Mouse (Mus musculus) embryonic facial prominence, embryonic 12.5 days (tissue): Measurements from ENCODE around the gene Nlrp4a. TPM values are rescaled to one million over a fixed set of nuclear protein-coding genes. Genes with fewer than 3 reads are reported as not detected.
"Not testable (repeated sequence)": the region's sequence is repeated elsewhere in the genome, so short reads cannot be mapped to it uniquely, and the experiment has no call there.

Experiments
- ATAC-seq: fragments of 200-750 bp; cut with Nextera tagmentation; 2 replicates; pipeline ENCODE4 v1.8.0; 2017; ENCODE audit not compliant: insufficient number of reproducible peaks, insufficient read depth, low FRiP score, low TSS enrichment
- H3K27ac ChIP-seq: fragments of 300-500 bp; sonication (generic); 2 replicates; pipeline ENCODE4 v1.5.1; 2016; ENCODE audit warnings: mild to moderate bottlenecking
- H3K27me3 ChIP-seq: fragments of 300-500 bp; sonication (generic); 2 replicates; pipeline ENCODE4 v1.6.1; 2016; ENCODE audit warnings: mild to moderate bottlenecking, moderate library complexity
- H3K36me3 ChIP-seq: fragments of 300-500 bp; sonication (generic); 2 replicates; pipeline ENCODE4 v1.6.1; 2016; ENCODE audit warnings: mild to moderate bottlenecking
- H3K4me1 ChIP-seq: fragments of 300-500 bp; sonication (generic); 2 replicates; pipeline ENCODE4 v1.6.1; 2016
- H3K4me2 ChIP-seq: fragments of 300-500 bp; sonication (generic); replicated peaks from 2 replicates; pipeline ENCODE4 v1.6.1; 2016; ENCODE audit warnings: mild to moderate bottlenecking, moderate library complexity
- H3K4me3 ChIP-seq: fragments of 300-500 bp; sonication (generic); 2 replicates; pipeline ENCODE4 v1.5.1; 2016; ENCODE audit warnings: mild to moderate bottlenecking
- H3K9ac ChIP-seq: fragments of 300-500 bp; sonication (generic); 2 replicates; pipeline ENCODE4 v1.6.1; 2016; ENCODE audit warnings: mild to moderate bottlenecking, moderate library complexity
- H3K9me3 ChIP-seq: fragments of 300-500 bp; sonication (generic); 2 replicates; pipeline ENCODE4 v1.6.1; 2016; ENCODE audit warnings: mild to moderate bottlenecking, moderate library complexity
- WGBS: fragments of 180-500 bp; shearing (Covaris S2); methylation state at CpG from one replicate; pipeline ENCODE4 v1.1.7; 2016; 5-methylcytosine and 5-hydroxymethylcytosine counted together
- polyA plus RNA-seq: library from polyadenylated mRNA; unstranded; fragments of >200 nt; fragmentation: Nextera tagmentation; extraction: Ambion mirVana; gene quantifications from 2 replicates; pipeline ENCODE4 v1.2.1, GENCODE M21; 2016

The Nlrp4a gene
- polyA plus RNA-seq, result not detected in 2 replicates

- 83% methylated on average over 5 of the region's 5 CpGs for WGBS
- H3K9ac ChIP-seq, result no peak within 1 kb of the TSS
- H3K27me3 ChIP-seq, result no peaks in the 10 kb centered on the region
- no peaks in the 10 kb centered on the region for H3K36me3 ChIP-seq
- no peak within 1 kb of the TSS for H3K27ac ChIP-seq
- no peaks in the 10 kb centered on the region for H3K4me1 ChIP-seq
- H3K4me2 ChIP-seq, result no peak within 1 kb of the TSS
- H3K9me3 ChIP-seq, result no peaks in the 10 kb centered on the region
- no peak for ATAC-seq
- H3K4me3 ChIP-seq, result no peak within 1 kb of the TSS
Observed at GRCm38 (mm10) chr7:26434813-26435212, at the start of gene Nlrp4a. TSS of gene Nlrp4a (plus strand) at chr7:26435113.

DNA sequence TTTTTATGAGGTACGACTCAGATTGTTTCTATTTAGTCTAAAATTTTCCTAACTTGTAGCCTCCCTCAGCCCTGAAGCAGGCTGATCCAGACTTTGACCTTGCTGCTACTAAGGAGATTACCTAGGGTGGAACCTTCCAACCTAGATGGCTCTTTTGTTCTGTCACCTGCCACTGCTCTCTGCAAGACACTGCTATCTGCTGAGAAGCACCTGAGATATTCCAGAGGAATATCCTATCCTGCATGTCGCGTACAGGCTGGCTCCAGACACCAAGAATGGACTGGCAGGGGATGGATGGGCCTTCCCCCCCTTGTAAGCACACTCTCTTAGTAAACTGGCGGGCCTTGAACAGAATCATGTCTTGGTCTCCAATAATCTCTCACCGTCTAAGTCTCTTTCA is 48.2 kb upstream of the Nlrp4a start:
- H3K4me1 ChIP-seq, H3K4me2 ChIP-seq, H3K27me3 ChIP-seq, H3K36me3 ChIP-seq, H3K27ac ChIP-seq, H3K9ac ChIP-seq, H3K9me3 ChIP-seq, H3K4me3 ChIP-seq, ATAC-seq: not testable (repeated sequence)
- WGBS, result 82% methylated on average over 5 of the region's 5 CpGs

DNA sequence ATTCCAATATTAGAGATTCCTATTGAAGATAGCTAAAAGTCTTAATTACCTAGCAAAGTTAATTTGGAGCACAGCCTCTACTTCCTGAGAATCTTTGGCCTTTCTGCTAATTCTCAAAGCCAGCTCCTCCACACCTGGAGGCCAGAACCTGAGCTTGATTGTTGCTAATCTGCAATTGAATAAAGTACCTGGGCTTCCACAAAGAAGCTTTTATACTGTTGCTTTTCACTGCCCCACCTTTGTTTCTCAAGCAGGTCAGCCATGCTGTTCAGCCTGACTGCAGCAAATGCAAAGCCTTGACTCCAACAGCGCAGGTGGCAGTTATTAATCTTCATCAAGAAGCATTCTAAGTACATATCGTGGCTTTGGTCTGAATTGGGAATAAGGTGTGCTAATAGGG is 43.8 kb upstream of the Nlrp4a start:
- H3K36me3 ChIP-seq, H3K4me3 ChIP-seq, H3K27ac ChIP-seq, ATAC-seq, H3K4me2 ChIP-seq, H3K9me3 ChIP-seq, H3K4me1 ChIP-seq, H3K9ac ChIP-seq, H3K27me3 ChIP-seq: not testable (repeated sequence)
- 79% methylated on average over 2 of the region's 2 CpGs for WGBS

DNA sequence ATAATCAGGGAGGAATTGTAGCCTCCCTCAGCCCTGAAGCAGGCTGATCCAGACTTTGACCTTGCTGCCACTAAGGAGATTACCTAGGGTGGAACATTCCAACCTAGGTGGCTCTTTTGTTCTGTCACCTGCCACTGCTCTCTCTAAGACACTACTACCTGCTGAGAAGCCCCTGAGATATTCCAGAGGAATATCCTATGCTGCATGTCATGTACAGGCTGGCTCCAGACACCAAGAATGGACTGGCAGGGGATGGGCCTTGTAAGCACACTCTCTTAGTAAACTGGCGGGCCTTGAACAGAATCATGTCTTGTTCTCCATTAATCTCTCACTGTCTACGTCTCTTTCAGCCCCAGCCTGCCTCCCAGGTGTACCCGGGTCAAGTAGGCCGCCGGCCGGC is 43.1 kb upstream of the Nlrp4a start:
- H3K27ac ChIP-seq, H3K4me2 ChIP-seq, H3K4me1 ChIP-seq, ATAC-seq, H3K9me3 ChIP-seq, H3K27me3 ChIP-seq, H3K4me3 ChIP-seq, H3K36me3 ChIP-seq, H3K9ac ChIP-seq: not testable (repeated sequence)
- WGBS, result 85% methylated on average over 6 of the region's 6 CpGs

DNA sequence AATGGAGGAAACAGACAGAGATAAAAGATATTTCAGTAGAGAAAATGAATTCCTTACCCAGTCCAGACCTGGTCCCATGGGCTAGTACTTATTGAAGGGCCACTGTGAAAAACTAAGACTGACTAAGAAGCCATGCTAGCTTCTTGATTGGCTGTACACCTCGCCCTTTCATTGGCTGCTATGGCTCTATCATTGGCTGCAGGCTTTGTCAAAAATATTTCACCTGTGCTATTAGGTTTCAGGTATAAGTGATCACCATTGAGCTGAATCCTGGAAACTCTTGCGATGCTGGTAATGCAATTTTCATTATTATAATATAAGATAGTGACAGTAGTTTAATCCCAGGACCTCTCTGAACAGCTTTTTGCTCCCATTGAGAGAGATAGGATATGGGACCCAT is 31.3 kb upstream of the Nlrp4a start, which contains the start of gene Nlrp9c:
TSS of gene Nlrp9c (minus strand) at position 101 of the 400 bp plus-strand sequence.
- not testable (repeated sequence) for H3K27ac ChIP-seq, ATAC-seq, H3K4me3 ChIP-seq, H3K4me2 ChIP-seq, H3K27me3 ChIP-seq, H3K36me3 ChIP-seq, H3K4me1 ChIP-seq, H3K9me3 ChIP-seq, H3K9ac ChIP-seq
- WGBS, result 59% methylated on average over 2 of the region's 2 CpGs

GRCm38 (mm10) chr7:26476690-26477089 is 41.8 kb downstream of the Nlrp4a start:
- no peak for ATAC-seq
- Histone ChIP-seq H3K4me3 (no peak overlapping the region), H3K4me2 (no peak overlapping the region), H3K36me3 (no peaks in the 10 kb centered on the region), H3K4me1 (no peaks in the 10 kb centered on the region), H3K9me3 (no peaks in the 10 kb centered on the region), H3K27ac (no peak overlapping the region), H3K9ac (no peak overlapping the region), H3K27me3 (no peaks in the 10 kb centered on the region)

GRCm38 (mm10) chr7:26489514-26489913 is 54.6 kb downstream of the Nlrp4a start:
- H3K27me3 ChIP-seq, H3K4me1 ChIP-seq, H3K4me2 ChIP-seq, H3K4me3 ChIP-seq, H3K9me3 ChIP-seq, H3K27ac ChIP-seq, ATAC-seq, H3K36me3 ChIP-seq, H3K9ac ChIP-seq: not testable (repeated sequence)
- 81% methylated on average over 18 of the region's 18 CpGs for WGBS

Other genes starting within 250 kb of the Nlrp4a start
- gene Vmn1r184, start 174.8 kb upstream of the Nlrp4a start, polyA plus RNA-seq, result not detected in 2 replicates
- gene Cyp2a4, start 127.9 kb upstream of the Nlrp4a start, polyA plus RNA-seq, result not detected in 2 replicates
- gene Nlrp9c, start 31.4 kb upstream of the Nlrp4a start, polyA plus RNA-seq, result not detected in 2 replicates
- gene Nlrp9a, start 99.9 kb downstream of the Nlrp4a start, polyA plus RNA-seq, result not detected in 2 replicates
- not detected in 2 replicates for gene Vmn1r185, start 183.4 kb downstream of the Nlrp4a start, polyA plus RNA-seq